ENCODE assay signal across 8 mouse cellular contexts in genomic region chr8:12677529-12677928, GRCm38 (mm10). TPM values are rescaled to one million over a fixed set of nuclear protein-coding genes. Genes with fewer than 3 reads are reported as not detected.
DNase-seq lines count a peak whose midpoint lies in the region; ATAC-seq lines count a peak whose summit lies in the region.

No protein-coding gene starts in this region.

- peak; percentile 73 for DNase-seq in T-cell, adult 2 months (ENCODE audit: low spot score)
- DNase-seq in cerebellum, postnatal 25 days, result peak; percentile 90 to 94
- DNase-seq in frontal cortex, postnatal 25 days (ENCODE audit: low spot score in 2 of 2), result peak; percentile 68 to 79
- peak; percentile 26 for DNase-seq in hindlimb bud, embryonic 11.5 days (ENCODE audit: extremely low spot score, low read depth, low spot score)
- peak; percentile 86 to 89 for DNase-seq in left cerebral cortex, adult 18-20 months (ENCODE audit: low spot score in 2 of 2)
- DNase-seq in right cerebral cortex, postnatal 14 days, result peak; percentile 85
- DNase-seq in urinary bladder, postnatal 25 days (ENCODE audit: low spot score), result peak; percentile 84

- ATAC-seq in megakaryocyte-erythroid progenitor cell, adult 5-6 weeks (replicated peaks; ENCODE audit: low FRiP score, low TSS enrichment, poor library complexity, severe bottlenecking), result peak; percentile 94

RNA-seq across cellular contexts. Expression of gene Tubgcp3, which starts 5.5 kb away (rescaled TPM):
- total RNA-seq in left cerebral cortex, adult 18-20 months (2021), result 10 to 100 TPM; 32.7 to 37.1 TPM
- 74.5 and 98.6 TPM in 2 replicates for total RNA-seq in megakaryocyte-erythroid progenitor cell, adult 5-6 weeks (2014; fragmentation: Nextera tagmentation)
- total RNA-seq in megakaryocyte-erythroid progenitor cell, adult 5-6 weeks (2017), result 42.4 and 59.8 TPM in 2 replicates

Comparison
In these comparisons a context has a peak if more than half of its experiments do, and no peak if none do; other contexts are left out.
1. Peak in every context shown above with its lines: DNase-seq and ATAC-seq.
2. DNase-seq: peak in every context shown above with its lines; median percentile 92 in cerebellum, postnatal 25 days; 88 in left cerebral cortex, adult 18-20 months; 85 in right cerebral cortex, postnatal 14 days; 84 in urinary bladder, postnatal 25 days; 74 in frontal cortex, postnatal 25 days; 73 in T-cell, adult 2 months; 26 in hindlimb bud, embryonic 11.5 days.